Mouse (Mus musculus) neural tube, embryonic 11.5 days (tissue): ENCODE data around the gene Matn3. TPM values are rescaled to one million over a fixed set of nuclear protein-coding genes. Genes with fewer than 3 reads are reported as not detected.

Experiments used
- ATAC-seq: fragments of 200-750 bp; cut with Nextera tagmentation; 2 replicates; pipeline ENCODE4 v1.8.0; 2017; ENCODE audit warnings: moderate number of reproducible peaks, mild to moderate bottlenecking, moderate TSS enrichment, moderate library complexity; ENCODE audit not compliant: insufficient read depth, low FRiP score, low TSS enrichment
- DNase-seq: peaks from one replicate; pipeline ENCODE4 v3.0.0-alpha.2; 2015; ENCODE audit warnings: low spot score
- H3K27ac ChIP-seq: fragments of 300-500 bp; sonication (generic); 2 replicates; pipeline ENCODE4 v1.5.1; 2014; ENCODE audit warnings: low read depth, mild to moderate bottlenecking, low read length
- H3K27me3 ChIP-seq: fragments of 300-500 bp; sonication (generic); 2 replicates; pipeline ENCODE4 v1.6.1; 2014; ENCODE audit warnings: mild to moderate bottlenecking, low read length, mixed read lengths; ENCODE audit not compliant: control insufficient read depth, insufficient read depth
- H3K36me3 ChIP-seq: fragments of 300-500 bp; sonication (generic); 2 replicates; pipeline ENCODE4 v1.6.1; 2014; ENCODE audit warnings: mild to moderate bottlenecking, low read length, moderate library complexity, mixed read lengths; ENCODE audit not compliant: control insufficient read depth, insufficient read depth
- H3K4me1 ChIP-seq: fragments of 300-500 bp; sonication (generic); 2 replicates; pipeline ENCODE4 v1.6.1; 2014; ENCODE audit warnings: low read length, mixed read lengths; ENCODE audit not compliant: control insufficient read depth, insufficient read depth
- H3K4me2 ChIP-seq: fragments of 300-500 bp; sonication (generic); 2 replicates; pipeline ENCODE4 v1.6.1; 2014; ENCODE audit warnings: low read depth, mild to moderate bottlenecking, moderate library complexity
- H3K4me3 ChIP-seq: fragments of 300-500 bp; sonication (generic); 2 replicates; pipeline ENCODE4 v1.5.1; 2014; ENCODE audit warnings: low read depth, low read length
- H3K9ac ChIP-seq: fragments of 300-500 bp; sonication (generic); 2 replicates; pipeline ENCODE4 v1.6.1; 2014; ENCODE audit warnings: mild to moderate bottlenecking, low read length
- H3K9me3 ChIP-seq: fragments of 300-500 bp; sonication (generic); 2 replicates; pipeline ENCODE4 v1.6.1; 2016; ENCODE audit warnings: low read length; ENCODE audit not compliant: control insufficient read depth
- WGBS: fragments of 180-500 bp; shearing (Covaris S2); extraction: QIAGEN DNeasy Blood & Tissue Kit; methylation state at CpG from one replicate; pipeline ENCODE4 v1.1.7; 2014; 5-methylcytosine and 5-hydroxymethylcytosine counted together
- polyA plus RNA-seq: library from polyadenylated mRNA; unstranded; fragments of >200 nt; fragmentation: Nextera tagmentation; extraction: Ambion mirVana; gene quantifications from 2 replicates; pipeline ENCODE4 v1.2.1, GENCODE M21; 2014

The Matn3 gene
- 1.7 and 2.7 TPM in 2 replicates for polyA plus RNA-seq

GRCm38 (mm10) chr12:8947714-8948464, at the start of gene Matn3:
Matn3 (plus strand) TSS chr12:8947929.
- Histone ChIP-seq H3K4me2 (peak within 1 kb of the TSS; percentile 94), H3K36me3 (no peaks in the 10 kb centered on the region), H3K4me1 (peaks cover 4% of the 10 kb centered on the region; the same call in 1 of the 2 replicates), H3K9ac (peak within 1 kb of the TSS; percentile 61), H3K27ac (no peak within 1 kb of the TSS), H3K4me3 (peak within 1 kb of the TSS; percentile 30), H3K27me3 (no peaks in the 10 kb centered on the region), H3K9me3 (no peaks in the 10 kb centered on the region)
- under 1% methylated on average over 42 of the region's 42 CpGs for WGBS
- DNase-seq (peak; percentile 78), ATAC-seq (peak; percentile 73)

GRCm38 (mm10) chr12:8898879-8899785, 48.6 kb upstream of the Matn3 start:
- no peak overlapping the region for H3K27ac ChIP-seq
- WGBS: 61% methylated on average over 19 of the region's 19 CpGs

GRCm38 (mm10) chr12:8900107-8900698, 47.5 kb upstream of the Matn3 start:
- Histone ChIP-seq H3K27me3 (no peaks in the 10 kb centered on the region), H3K4me1 (peaks cover 16% of the 10 kb centered on the region; the same call in 1 of the 2 replicates), H3K4me3 (no peak overlapping the region), H3K4me2 (no peak overlapping the region), H3K27ac (no peak overlapping the region), H3K9me3 (no peaks in the 10 kb centered on the region), H3K36me3 (no peaks in the 10 kb centered on the region), H3K9ac (no peak overlapping the region)
- ATAC-seq: no peak
- 20% methylated on average over 4 of the region's 4 CpGs for WGBS
- DNase-seq: no peak

More at GRCm38 (mm10) chr12:8898879-8899785, 48.6 kb upstream of the Matn3 start:
- ATAC-seq (no peak), DNase-seq (no peak)
- Histone ChIP-seq H3K4me1 (peaks cover 16% of the 10 kb centered on the region; the same call in 1 of the 2 replicates), H3K4me2 (no peak overlapping the region), H3K36me3 (no peaks in the 10 kb centered on the region), H3K27me3 (no peaks in the 10 kb centered on the region), H3K9me3 (no peaks in the 10 kb centered on the region), H3K9ac (no peak overlapping the region), H3K4me3 (no peak overlapping the region)

GRCm38 (mm10) chr12:8900919-8901663, 46.6 kb upstream of the Matn3 start:
- no peaks in the 10 kb centered on the region for H3K27me3 ChIP-seq
- H3K27ac ChIP-seq: no peak overlapping the region
- H3K9me3 ChIP-seq: no peaks in the 10 kb centered on the region
- WGBS: 39% methylated on average over 5 of the region's 5 CpGs
- no peak overlapping the region for H3K4me3 ChIP-seq
- peaks cover 16% of the 10 kb centered on the region; the same call in 1 of the 2 replicates for H3K4me1 ChIP-seq
- no peak for DNase-seq
- no peak overlapping the region for H3K9ac ChIP-seq
- H3K36me3 ChIP-seq: no peaks in the 10 kb centered on the region
- no peak for ATAC-seq
- no peak overlapping the region for H3K4me2 ChIP-seq

- Histone ChIP-seq H3K4me1 (peaks cover 16% of the 10 kb centered on the region; the same call in 1 of the 2 replicates), H3K36me3 (no peaks in the 10 kb centered on the region), H3K27me3 (no peaks in the 10 kb centered on the region), H3K27ac (no peak overlapping the region), H3K9me3 (no peaks in the 10 kb centered on the region), H3K9ac (no peak overlapping the region), H3K4me3 (no peak overlapping the region), H3K4me2 (no peak overlapping the region)
- WGBS: 10% methylated on average over 2 of the region's 2 CpGs
- DNase-seq: no peak
- ATAC-seq: no peak
Measured at GRCm38 (mm10) chr12:8901934-8902333, 45.8 kb upstream of the Matn3 start.

- no peak overlapping the region for H3K9ac ChIP-seq
Measured at GRCm38 (mm10) chr12:8902479-8902878, 45.2 kb upstream of the Matn3 start.

GRCm38 (mm10) chr12:8912860-8913685, 34.7 kb upstream of the Matn3 start:
- no peak overlapping the region for H3K4me3 ChIP-seq
- DNase-seq (peak; percentile 75), ATAC-seq (peak; percentile 83)
- H3K4me2 ChIP-seq: peak overlapping the region; percentile 11; the same call in 1 of the 2 replicates
- H3K9ac ChIP-seq: peak overlapping the region; percentile 54
- H3K9me3 ChIP-seq: no peaks in the 10 kb centered on the region
- H3K36me3 ChIP-seq: no peaks in the 10 kb centered on the region
- WGBS: 13% methylated on average over 16 of the region's 16 CpGs
- H3K27ac ChIP-seq: peak overlapping the region; percentile 87
- H3K27me3 ChIP-seq: no peaks in the 10 kb centered on the region
- H3K4me1 ChIP-seq: peaks cover 23% of the 10 kb centered on the region

More at GRCm38 (mm10) chr12:8902479-8902878, 45.2 kb upstream of the Matn3 start:
- 18% methylated on average over 3 of the region's 3 CpGs for WGBS
- H3K4me1 ChIP-seq: peaks cover 16% of the 10 kb centered on the region; the same call in 1 of the 2 replicates
- no peak overlapping the region for H3K27ac ChIP-seq
- ATAC-seq (no peak; the same call in 1 of the 2 replicates), DNase-seq (no peak)
- no peaks in the 10 kb centered on the region for H3K36me3 ChIP-seq
- H3K9me3 ChIP-seq: no peaks in the 10 kb centered on the region
- no peak overlapping the region for H3K4me3 ChIP-seq
- no peaks in the 10 kb centered on the region for H3K27me3 ChIP-seq
- no peak overlapping the region for H3K4me2 ChIP-seq
